Mouse (Mus musculus): ENCODE measurements at regions not wholly inside any gene's neighbourhood (a gene's known extent, or its start where the extent isn't known, plus 50 kb on each side); places are given as distances from the start of the nearest gene placed in this dataset.

DNA sequence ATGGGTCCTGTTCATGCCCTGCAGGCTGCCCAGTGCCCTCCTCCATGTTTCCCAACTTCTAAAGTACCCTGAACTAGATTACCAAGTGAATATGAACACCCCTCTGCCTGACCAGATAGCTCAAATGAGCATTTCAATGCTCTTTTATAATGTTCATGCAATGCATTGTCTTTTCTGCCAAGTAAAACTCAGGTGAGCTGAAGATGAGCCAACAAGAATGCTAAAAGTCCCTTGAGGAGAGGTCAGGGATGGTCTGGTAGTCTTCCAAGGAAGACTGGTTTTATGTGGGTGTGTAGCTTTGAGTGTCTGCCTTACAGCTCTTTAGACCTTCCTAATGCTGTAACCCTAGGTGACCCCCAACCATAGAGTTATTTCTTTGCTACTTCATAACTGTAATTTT is 58.0 kb upstream of the Abca12 start:
- no peak overlapping the region for H3K4me3 ChIP-seq
- H3K9ac ChIP-seq: no peak overlapping the region
- no peaks in the 10 kb centered on the region for H3K4me1 ChIP-seq
- no peak overlapping the region for H3K27ac ChIP-seq
- H3K4me2 ChIP-seq (replicated peaks): no peak overlapping the region
- no peak for ATAC-seq (ENCODE audit: low FRiP score)
- no peaks in the 10 kb centered on the region for H3K27me3 ChIP-seq
- no peaks in the 10 kb centered on the region for H3K9me3 ChIP-seq (replicated peaks)
- no peaks in the 10 kb centered on the region for H3K36me3 ChIP-seq

DNA sequence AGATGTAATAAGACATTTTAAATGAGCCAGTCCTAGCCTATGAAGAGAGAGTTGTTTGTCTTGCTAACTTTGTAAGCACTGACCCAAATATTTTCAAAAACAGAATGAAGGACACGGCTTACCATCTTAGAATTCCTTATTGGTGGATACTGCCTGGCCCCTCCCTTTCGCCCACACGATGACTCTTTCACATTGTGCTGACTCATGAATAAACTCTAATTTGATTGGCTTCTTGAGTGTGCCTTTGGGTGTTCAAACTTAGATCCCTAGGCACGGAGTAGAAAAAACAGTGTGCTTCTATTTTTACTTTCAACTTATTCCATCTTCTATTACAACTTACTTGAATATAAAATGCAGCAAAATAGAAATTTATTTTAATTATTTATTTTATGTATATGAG is 68.4 kb upstream of the Abca12 start:
- no peak for ATAC-seq (ENCODE audit: low FRiP score)
- Histone ChIP-seq H3K27me3 (no peaks in the 10 kb centered on the region), H3K9me3 (replicated peaks) (no peaks in the 10 kb centered on the region), H3K4me2 (replicated peaks) (no peak overlapping the region), H3K36me3 (no peaks in the 10 kb centered on the region), H3K4me1 (no peaks in the 10 kb centered on the region), H3K27ac (no peak overlapping the region), H3K4me3 (no peak overlapping the region), H3K9ac (no peak overlapping the region)
- 95% methylated on average over 4 of the region's 4 CpGs for WGBS

GRCm38 (mm10) chr1:71494576-71494975 is 62.4 kb upstream of the Atic start:
- Histone ChIP-seq H3K27me3 (no peaks in the 10 kb centered on the region; the same call in 1 of the 2 replicates), H3K4me2 (replicated peaks) (no peak overlapping the region), H3K27ac (no peak overlapping the region), H3K9ac (no peak overlapping the region), H3K9me3 (replicated peaks) (no peaks in the 10 kb centered on the region), H3K36me3 (no peaks in the 10 kb centered on the region), H3K4me1 (no peaks in the 10 kb centered on the region), H3K4me3 (no peak overlapping the region)
- no peak for ATAC-seq (ENCODE audit: low FRiP score)
- WGBS: 86% methylated on average over 4 of the region's 4 CpGs

GRCm38 (mm10) chr1:71505898-71506297 is 51.1 kb upstream of the Atic start:
- H3K27ac ChIP-seq: no peak overlapping the region
- H3K27me3 ChIP-seq: no peaks in the 10 kb centered on the region
- no peaks in the 10 kb centered on the region for H3K36me3 ChIP-seq
- peaks cover 3% of the 10 kb centered on the region; the same call in 1 of the 2 replicates for H3K4me1 ChIP-seq
- H3K4me3 ChIP-seq: no peak overlapping the region
- H3K9me3 ChIP-seq (replicated peaks): no peaks in the 10 kb centered on the region
- WGBS: 6% methylated on average over 5 of the region's 5 CpGs
- no peak overlapping the region for H3K9ac ChIP-seq
- H3K4me2 ChIP-seq (replicated peaks): 0 out of 2 replicates have a peak overlapping the region, but pooled peaks have one; percentile 21
- no peak for ATAC-seq (ENCODE audit: low FRiP score)

GRCm38 (mm10) chr1:71506534-71506933 is 50.4 kb upstream of the Atic start:
- ATAC-seq (ENCODE audit: low FRiP score): no peak
- Histone ChIP-seq H3K4me2 (replicated peaks) (no peak overlapping the region), H3K4me1 (peaks cover 3% of the 10 kb centered on the region; the same call in 1 of the 2 replicates), H3K9ac (no peak overlapping the region), H3K27me3 (no peaks in the 10 kb centered on the region), H3K36me3 (no peaks in the 10 kb centered on the region), H3K9me3 (replicated peaks) (no peaks in the 10 kb centered on the region), H3K4me3 (no peak overlapping the region), H3K27ac (no peak overlapping the region)
- 51% methylated on average over 3 of the region's 3 CpGs for WGBS
